28 mouse cellular contexts compared by ENCODE assay signal in genomic region chr7:76780446-76780845, GRCm38 (mm10).
"Had no signal": no experiment of that assay in that cellular context is flagged by ENCODE, and none has a peak within 500 bp of the region (broad histone marks: within the 10 kb centered on the region; RNA-seq: fewer than 3 reads in every experiment).

No protein-coding gene starts in this region.

- H3K36me3 ChIP-seq: embryonic facial prominence, embryonic 10.5 days; embryonic facial prominence, embryonic 12.5 days; embryonic facial prominence, embryonic 13.5 days; embryonic facial prominence, embryonic 15.5 days; forebrain, embryonic 10.5 days; forebrain, embryonic 12.5 days; heart, embryonic 10.5 days had no signal

- ATAC-seq: forebrain, embryonic 13.5 days; forebrain, embryonic 14.5 days; forebrain, embryonic 16.5 days; forebrain, postnatal 0 days had no signal

- H3K4me3 ChIP-seq: embryonic facial prominence, embryonic 10.5 days; embryonic facial prominence, embryonic 12.5 days; embryonic facial prominence, embryonic 13.5 days; embryonic facial prominence, embryonic 15.5 days; erythroblast, embryonic 14.5 days; forebrain, embryonic 10.5 days; forebrain, embryonic 12.5 days; forebrain, embryonic 13.5 days; heart, adult 2 months; heart, embryonic 10.5 days had no signal

- H3K27me3 ChIP-seq: embryonic facial prominence, embryonic 12.5 days; embryonic facial prominence, embryonic 13.5 days; embryonic facial prominence, embryonic 15.5 days; forebrain, embryonic 12.5 days; forebrain, embryonic 13.5 days had no signal

- H3K4me1 ChIP-seq: forebrain, embryonic 13.5 days; heart, embryonic 10.5 days had no signal

- H3K9ac ChIP-seq: embryonic facial prominence, embryonic 12.5 days; embryonic facial prominence, embryonic 13.5 days; embryonic facial prominence, embryonic 15.5 days; forebrain, embryonic 12.5 days; forebrain, embryonic 13.5 days; forebrain, postnatal 0 days had no signal

- H3K9me3 ChIP-seq: embryonic facial prominence, embryonic 10.5 days; embryonic facial prominence, embryonic 12.5 days; embryonic facial prominence, embryonic 13.5 days; embryonic facial prominence, embryonic 15.5 days; forebrain, embryonic 10.5 days; forebrain, embryonic 12.5 days; forebrain, embryonic 13.5 days; heart, embryonic 10.5 days had no signal

- H3K4me2 ChIP-seq: embryonic facial prominence, embryonic 12.5 days; embryonic facial prominence, embryonic 13.5 days; embryonic facial prominence, embryonic 15.5 days; forebrain, embryonic 12.5 days; forebrain, embryonic 13.5 days; heart, embryonic 11.5 days had no signal

- H3K27ac ChIP-seq: embryonic facial prominence, embryonic 10.5 days; embryonic facial prominence, embryonic 12.5 days; embryonic facial prominence, embryonic 13.5 days; embryonic facial prominence, embryonic 15.5 days; forebrain, embryonic 10.5 days; forebrain, embryonic 12.5 days; forebrain, embryonic 13.5 days; heart, adult 2 months; heart, embryonic 10.5 days had no signal

- DNase-seq: cerebellum, adult 2 months; cerebellum, adult 8-10 months; cerebellum, adult 9-10 months; cerebellum, adult 9-11 months; cerebellum, postnatal 10 days; cerebellum, postnatal 14 days; cerebellum, postnatal 25 days; cerebellum, postnatal 36 days; embryo, embryonic 11 days; forebrain, postnatal 0 days; gastrocnemius, postnatal 14 days; gastrocnemius, postnatal 25 days; gastrocnemius, postnatal 36 days; heart, adult 11 months; heart, adult 18-20 months; heart, adult 2 months had no signal
